Comparison of ENCODE assay signal across 8 mouse cellular contexts in genomic region chr8:70539077-70539813, GRCm38 (mm10). TPM values are rescaled to one million over a fixed set of nuclear protein-coding genes. Genes with fewer than 3 reads are reported as not detected.
DNase-seq lines count a peak whose midpoint lies in the region; ATAC-seq and TF ChIP-seq lines count a peak whose summit lies in the region.

Ell (plus strand) TSS chr8:70539457.

- H3K9ac ChIP-seq in embryonic facial prominence, embryonic 15.5 days: peak within 1 kb of the TSS; percentile 90
- H3K9ac ChIP-seq in limb, embryonic 14.5 days (ENCODE audit: low read depth, low read length, severe bottlenecking): peak within 1 kb of the TSS; percentile 73
- H3K9ac ChIP-seq in midbrain, postnatal 0 days (replicated peaks; ENCODE audit: low read length, poor library complexity, severe bottlenecking): peak within 1 kb of the TSS; percentile 82

- no peak for TF ChIP-seq CTCF in bone marrow, adult 2 months (IDR thresholded peaks at IDR 0.05; ENCODE audit: control insufficient read depth, insufficient read depth, low read length)
- TF ChIP-seq CTCF in midbrain, postnatal 0 days (IDR thresholded peaks at IDR 0.05): no peak

- whole genome bisulfite sequencing in bone marrow, adult 2 months: under 1% methylated on average over 57 of the region's 58 CpGs
- under 1% methylated on average over 58 of the region's 58 CpGs for WGBS in embryonic facial prominence, embryonic 15.5 days
- under 1% methylated on average over 57 of the region's 58 CpGs for WGBS in limb, embryonic 14.5 days
- 2% methylated on average over 56 of the region's 58 CpGs for WGBS in midbrain, postnatal 0 days

- H3K4me2 ChIP-seq in embryonic facial prominence, embryonic 15.5 days (replicated peaks): peak within 1 kb of the TSS; percentile 80
- H3K4me2 ChIP-seq in limb, embryonic 14.5 days (replicated peaks; ENCODE audit: low read depth, low read length, severe bottlenecking): peak within 1 kb of the TSS; percentile 74
- peak within 1 kb of the TSS; percentile 95 for H3K4me2 ChIP-seq in midbrain, postnatal 0 days (ENCODE audit: low read depth, low read length, poor library complexity, severe bottlenecking)

- peak; percentile 77 for TF ChIP-seq POLR2A in bone marrow, adult 2 months (IDR thresholded peaks at IDR 0.05; ENCODE audit: borderline replicate concordance, control insufficient read depth, low read depth, low read length)
- 0 out of 2 replicates have a peak, but pooled peaks have one; percentile 38 for TF ChIP-seq POLR2A in limb, embryonic 14.5 days (IDR thresholded peaks at IDR 0.05; ENCODE audit: borderline replicate concordance, extremely low read depth, insufficient read depth, insufficient read length)

- peak; percentile 100 for DNase-seq in 416B (ENCODE audit: low read depth)
- DNase-seq in heart, adult 8-10 months (ENCODE audit: low spot score): peak; percentile 99
- DNase-seq in kidney, adult 9 months: peak; percentile 100
- DNase-seq in limb, embryonic 14.5 days (ENCODE audit: low spot score): peak; percentile 99
- peak; percentile 99 for DNase-seq in midbrain, postnatal 0 days (ENCODE audit: low spot score)
- peak; percentile 99 for DNase-seq in spleen, postnatal 14 days (ENCODE audit: low spot score in 2 of 2)

- no peaks in the 10 kb centered on the region for H3K9me3 ChIP-seq in embryonic facial prominence, embryonic 15.5 days (replicated peaks)
- H3K9me3 ChIP-seq in limb, embryonic 14.5 days (ENCODE audit: control insufficient read depth, low read length): no peaks in the 10 kb centered on the region
- H3K9me3 ChIP-seq in midbrain, postnatal 0 days (ENCODE audit: low read length): no peaks in the 10 kb centered on the region

- H3K4me1 ChIP-seq in bone marrow, adult 2 months (ENCODE audit: control insufficient read depth, insufficient read depth, low read length): peaks cover 10% of the 10 kb centered on the region
- H3K4me1 ChIP-seq in embryonic facial prominence, embryonic 15.5 days: peaks cover 28% of the 10 kb centered on the region
- H3K4me1 ChIP-seq in limb, embryonic 14.5 days (ENCODE audit: control insufficient read depth, insufficient read depth, low read length): peaks cover 14% of the 10 kb centered on the region
- H3K4me1 ChIP-seq in midbrain, postnatal 0 days (ENCODE audit: insufficient read depth, low read length): peaks cover 16% of the 10 kb centered on the region

- H3K36me3 ChIP-seq in embryonic facial prominence, embryonic 15.5 days: peaks cover 32% of the 10 kb centered on the region
- H3K36me3 ChIP-seq in limb, embryonic 14.5 days (ENCODE audit: control insufficient read depth, insufficient read depth, low read length): peaks cover 29% of the 10 kb centered on the region
- H3K36me3 ChIP-seq in midbrain, postnatal 0 days (ENCODE audit: insufficient read depth, low read length): peaks cover 20% of the 10 kb centered on the region

- no peaks in the 10 kb centered on the region for H3K27me3 ChIP-seq in embryonic facial prominence, embryonic 15.5 days
- no peaks in the 10 kb centered on the region for H3K27me3 ChIP-seq in limb, embryonic 14.5 days (ENCODE audit: control insufficient read depth, insufficient read depth, low read length)
- H3K27me3 ChIP-seq in midbrain, postnatal 0 days (ENCODE audit: insufficient read depth, low read length): no peaks in the 10 kb centered on the region

- ATAC-seq in embryonic facial prominence, embryonic 15.5 days (ENCODE audit: insufficient number of reproducible peaks, low FRiP score, low TSS enrichment, low read depth): peak; percentile 92
- ATAC-seq in limb, embryonic 14.5 days (ENCODE audit: low FRiP score, low read depth): peak; percentile 92
- ATAC-seq in midbrain, postnatal 0 days (ENCODE audit: low FRiP score): peak; percentile 93

- H3K27ac ChIP-seq in bone marrow, adult 2 months (ENCODE audit: control insufficient read depth, insufficient read depth, low read depth, low read length, poor library complexity): peak within 1 kb of the TSS; percentile 86
- H3K27ac ChIP-seq in embryonic facial prominence, embryonic 15.5 days (replicated peaks): peak within 1 kb of the TSS; percentile 98
- H3K27ac ChIP-seq in limb, embryonic 14.5 days (replicated peaks; ENCODE audit: low read depth, low read length): peak within 1 kb of the TSS; percentile 89
- H3K27ac ChIP-seq in midbrain, postnatal 0 days (ENCODE audit: low read depth, low read length): peak within 1 kb of the TSS; percentile 90

- peak within 1 kb of the TSS; percentile 93 for H3K4me3 ChIP-seq in bone marrow, adult 2 months (replicated peaks; ENCODE audit: control insufficient read depth, low read depth, low read length)
- H3K4me3 ChIP-seq in embryonic facial prominence, embryonic 15.5 days (replicated peaks): peak within 1 kb of the TSS; percentile 91
- peak within 1 kb of the TSS; percentile 68 for H3K4me3 ChIP-seq in limb, embryonic 14.5 days (replicated peaks; ENCODE audit: low read length)
- peak within 1 kb of the TSS; percentile 82 for H3K4me3 ChIP-seq in midbrain, postnatal 0 days (ENCODE audit: low read depth, low read length)

RNA-seq across cellular contexts. Expression of gene Ell, which starts in this region (rescaled TPM):
- 11.9 and 17.8 TPM in 2 replicates for polyA plus RNA-seq in bone marrow, adult 2 months (2011; ENCODE audit: insufficient read depth, insufficient read length, low replicate concordance, missing spikeins)
- 19.6 and 22.7 TPM in 2 replicates for polyA plus RNA-seq in embryonic facial prominence, embryonic 15.5 days (2015; fragmentation: Nextera tagmentation; extraction: Ambion mirVana)
- 10 to 100 TPM in 3 of 4 experiments, 1 to 10 TPM in 1; 9.3 to 12.4 (median 10.6) TPM for total RNA-seq in heart, adult 8-10 months (2022)
- polyA plus RNA-seq in limb, embryonic 14.5 days (2012; rRNA removed): 30.3 and 35.3 TPM in 2 replicates
- 20.2 and 22.4 TPM in 2 replicates for polyA plus RNA-seq in limb, embryonic 14.5 days (2014; fragmentation: Nextera tagmentation; extraction: Ambion mirVana)
- 10.2 and 14.1 TPM in 2 replicates for total RNA-seq in midbrain, postnatal 0 days (2014; rRNA removed)
- 12.6 and 13.2 TPM in 2 replicates for polyA plus RNA-seq in midbrain, postnatal 0 days (2015; fragmentation: Nextera tagmentation; extraction: Ambion mirVana)

Comparison
In these comparisons a context has a peak if more than half of its experiments do, and no peak if none do; other contexts are left out.
1. Peak in every context shown above with its lines: DNase-seq, ATAC-seq, H3K4me3 ChIP-seq and H3K27ac ChIP-seq.